Mouse (Mus musculus) lung, embryonic 16.5 days (tissue): Measurements from ENCODE around the gene Cdc42ep1. TPM values are rescaled to one million over a fixed set of nuclear protein-coding genes. Genes with fewer than 3 reads are reported as not detected.
"Not testable (repeated sequence)": the region's sequence is repeated elsewhere in the genome, so short reads cannot be mapped to it uniquely, and the experiment has no call there.

Experiments used
- ATAC-seq: fragments of 200-750 bp; cut with Nextera tagmentation; 2 replicates; pipeline ENCODE4 v1.8.0; 2017; ENCODE audit warnings: low read depth, mild to moderate bottlenecking, moderate library complexity
- H3K27ac ChIP-seq: fragments of 300-500 bp; sonication (generic); 2 replicates; pipeline ENCODE4 v1.5.1; 2014; ENCODE audit warnings: mild to moderate bottlenecking, control low read depth, low read length
- H3K27me3 ChIP-seq: fragments of 300-500 bp; sonication (generic); 2 replicates; pipeline ENCODE4 v1.6.1; 2014; ENCODE audit warnings: low read depth, low read length, mixed read lengths; ENCODE audit not compliant: control insufficient read depth, insufficient read depth
- H3K36me3 ChIP-seq: fragments of 300-500 bp; sonication (generic); 2 replicates; pipeline ENCODE4 v1.6.1; 2014; ENCODE audit warnings: low read length; ENCODE audit not compliant: control insufficient read depth, insufficient read depth
- H3K4me1 ChIP-seq: fragments of 300-500 bp; sonication (generic); replicated peaks from 2 replicates; pipeline ENCODE4 v1.6.1; 2014; ENCODE audit warnings: low read length, mixed read lengths; ENCODE audit not compliant: control insufficient read depth, insufficient read depth
- H3K4me2 ChIP-seq: fragments of 300-500 bp; sonication (generic); 2 replicates; pipeline ENCODE4 v1.6.1; 2014; ENCODE audit warnings: low read depth, low read length, control low read depth
- H3K4me3 ChIP-seq: fragments of 300-500 bp; sonication (generic); 2 replicates; pipeline ENCODE4 v1.5.1; 2014; ENCODE audit warnings: mild to moderate bottlenecking, low read length, control low read depth
- H3K9ac ChIP-seq: fragments of 300-500 bp; sonication (generic); 2 replicates; pipeline ENCODE4 v1.6.1; 2014; ENCODE audit warnings: low read length, control low read depth
- H3K9me3 ChIP-seq: fragments of 300-500 bp; sonication (generic); 2 replicates; pipeline ENCODE4 v1.6.1; 2016; ENCODE audit warnings: low read length; ENCODE audit not compliant: control insufficient read depth
- WGBS: fragments of 180-500 bp; shearing (Covaris S2); extraction: QIAGEN DNeasy Blood & Tissue Kit; methylation state at CpG from one replicate; pipeline ENCODE4 v1.1.7; 2014; 5-methylcytosine and 5-hydroxymethylcytosine counted together
- polyA plus RNA-seq: library from polyadenylated mRNA; unstranded; fragments of >200 nt; fragmentation: Nextera tagmentation; extraction: Ambion mirVana; gene quantifications from 2 replicates; pipeline ENCODE4 v1.2.1, GENCODE M21; 2015

The Cdc42ep1 gene
- polyA plus RNA-seq, 1 experiment from 2014 or later: 113 TPM

DNA sequence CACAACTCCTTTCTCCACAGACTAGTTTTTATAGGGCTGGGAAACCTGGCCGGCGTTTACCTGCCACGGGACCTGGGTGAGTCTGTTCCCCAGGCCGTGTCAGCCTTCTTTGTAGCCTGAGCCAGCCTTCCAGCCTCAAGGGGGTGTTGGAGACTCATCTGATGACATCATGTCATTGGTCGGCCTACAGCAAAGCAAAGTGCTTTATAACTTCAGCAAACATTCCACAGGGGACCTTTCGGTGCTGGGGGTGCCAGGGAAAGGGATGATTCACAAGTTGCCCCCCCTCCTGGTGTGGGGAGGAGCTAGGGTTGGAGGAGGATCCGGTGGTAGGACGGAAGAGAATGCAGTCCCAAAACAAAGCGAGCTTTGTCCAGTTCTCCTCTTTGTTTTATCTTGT lies 2.4 kb downstream of the Cdc42ep1 start:
- peak; percentile 26 for ATAC-seq
- H3K27ac ChIP-seq: peak overlapping the region; percentile 99
- peak overlapping the region; percentile 75 for H3K4me2 ChIP-seq
- peaks cover 70% of the 10 kb centered on the region for H3K4me1 ChIP-seq
- H3K9ac ChIP-seq: peak overlapping the region; percentile 96
- no peaks in the 10 kb centered on the region for H3K27me3 ChIP-seq
- peak overlapping the region; percentile 79 for H3K4me3 ChIP-seq
- 7% methylated on average over 9 of the region's 9 CpGs for WGBS
- H3K36me3 ChIP-seq: peaks cover 26% of the 10 kb centered on the region
- no peaks in the 10 kb centered on the region for H3K9me3 ChIP-seq

- Histone ChIP-seq H3K4me2 (peak overlapping the region; percentile 75), H3K4me1 (peaks cover 70% of the 10 kb centered on the region), H3K4me3 (peak overlapping the region; percentile 79), H3K36me3 (peaks cover 30% of the 10 kb centered on the region), H3K9ac (peak overlapping the region; percentile 67), H3K27ac (peak overlapping the region; percentile 99), H3K9me3 (no peaks in the 10 kb centered on the region), H3K27me3 (no peaks in the 10 kb centered on the region)
- no peak for ATAC-seq
- 25% methylated on average over 11 of the region's 11 CpGs for WGBS
These were observed 2.9 kb downstream of the Cdc42ep1 start for GRCm38 (mm10) chr15:78845321-78845720.

DNA sequence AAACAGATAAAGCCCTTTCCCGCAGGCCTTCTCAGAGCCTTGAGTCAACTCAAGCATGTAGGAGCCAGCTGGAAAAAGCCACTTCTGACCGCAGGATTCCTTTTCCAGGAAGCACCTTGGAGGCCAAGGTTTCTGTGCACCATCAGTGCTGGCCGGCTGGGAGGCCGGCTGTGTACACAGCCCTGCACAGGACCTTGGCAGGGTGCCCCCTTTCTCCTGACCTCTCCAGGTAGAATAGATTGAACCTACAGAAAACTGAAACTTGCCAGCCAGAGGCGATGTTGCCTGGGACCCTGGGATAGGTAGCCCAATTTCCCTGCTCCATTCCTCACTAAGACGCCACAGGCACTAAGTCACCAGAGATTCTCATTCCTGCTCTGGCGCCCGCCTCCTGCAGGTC lies 3.4 kb downstream of the Cdc42ep1 start:
- H3K4me1 ChIP-seq: peaks cover 70% of the 10 kb centered on the region
- no peaks in the 10 kb centered on the region for H3K27me3 ChIP-seq
- H3K36me3 ChIP-seq: peaks cover 30% of the 10 kb centered on the region
- H3K4me2 ChIP-seq: peak overlapping the region; percentile 75
- H3K9me3 ChIP-seq: no peaks in the 10 kb centered on the region
- peak overlapping the region; percentile 79 for H3K4me3 ChIP-seq
- H3K27ac ChIP-seq: peak overlapping the region; percentile 99
- WGBS: 45% methylated on average over 8 of the region's 8 CpGs
- peak overlapping the region; percentile 67 for H3K9ac ChIP-seq
- ATAC-seq: no peak

- Histone ChIP-seq H3K4me1 (peaks cover 70% of the 10 kb centered on the region), H3K4me2 (peak overlapping the region; percentile 75), H3K27me3 (no peaks in the 10 kb centered on the region), H3K36me3 (peaks cover 30% of the 10 kb centered on the region), H3K27ac (peak overlapping the region; percentile 99), H3K9ac (peak overlapping the region; percentile 67), H3K9me3 (no peaks in the 10 kb centered on the region), H3K4me3 (peak overlapping the region; percentile 79)
- ATAC-seq: no peak
- WGBS: 58% methylated on average over 8 of the region's 8 CpGs
These were observed 3.9 kb downstream of the Cdc42ep1 start for GRCm38 (mm10) chr15:78846352-78846751.

DNA sequence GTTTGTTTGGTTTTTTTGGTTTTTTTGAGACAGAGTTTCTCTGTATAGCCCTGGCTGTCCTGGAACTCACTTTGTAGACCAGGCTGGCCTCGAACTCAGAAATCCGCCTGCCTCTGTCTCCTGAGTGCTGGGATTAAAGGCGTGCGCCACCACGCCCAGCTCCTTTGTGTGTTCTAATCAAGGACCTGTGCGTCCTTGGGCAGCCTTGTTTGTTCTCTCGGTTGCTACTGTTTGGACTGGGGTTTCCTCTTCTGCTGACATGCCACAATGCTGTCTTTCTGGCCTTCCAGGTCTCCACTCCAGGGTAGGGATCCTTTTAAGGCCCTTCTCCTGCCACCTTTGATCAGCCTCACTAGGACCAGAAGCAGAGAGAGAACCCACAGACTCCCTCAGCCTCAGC lies 4.4 kb downstream of the Cdc42ep1 start:
- peak overlapping the region; percentile 45; the same call in 1 of the 2 replicates for H3K27ac ChIP-seq
- not testable (repeated sequence) for H3K27me3 ChIP-seq, H3K4me3 ChIP-seq, H3K4me2 ChIP-seq, H3K9me3 ChIP-seq, ATAC-seq
- 0 out of 2 replicates have a peak overlapping the region, but pooled peaks have one; percentile 20 for H3K9ac ChIP-seq
- peaks cover 30% of the 10 kb centered on the region for H3K36me3 ChIP-seq
- 62% methylated on average over 7 of the region's 7 CpGs for WGBS
- H3K4me1 ChIP-seq: peaks cover 69% of the 10 kb centered on the region

GRCm38 (mm10) chr15:78848467-78848866 lies 6.0 kb downstream of the Cdc42ep1 start:
- no peak for ATAC-seq
- H3K36me3 ChIP-seq: peaks cover 30% of the 10 kb centered on the region
- H3K9ac ChIP-seq: no peak overlapping the region
- WGBS: 18% methylated on average over 5 of the region's 5 CpGs
- H3K4me3 ChIP-seq: no peak overlapping the region
- H3K27ac ChIP-seq: peak overlapping the region; percentile 32; the same call in 1 of the 2 replicates
- H3K27me3 ChIP-seq: no peaks in the 10 kb centered on the region
- peaks cover 67% of the 10 kb centered on the region for H3K4me1 ChIP-seq
- H3K4me2 ChIP-seq: no peak overlapping the region
- H3K9me3 ChIP-seq: no peaks in the 10 kb centered on the region

DNA sequence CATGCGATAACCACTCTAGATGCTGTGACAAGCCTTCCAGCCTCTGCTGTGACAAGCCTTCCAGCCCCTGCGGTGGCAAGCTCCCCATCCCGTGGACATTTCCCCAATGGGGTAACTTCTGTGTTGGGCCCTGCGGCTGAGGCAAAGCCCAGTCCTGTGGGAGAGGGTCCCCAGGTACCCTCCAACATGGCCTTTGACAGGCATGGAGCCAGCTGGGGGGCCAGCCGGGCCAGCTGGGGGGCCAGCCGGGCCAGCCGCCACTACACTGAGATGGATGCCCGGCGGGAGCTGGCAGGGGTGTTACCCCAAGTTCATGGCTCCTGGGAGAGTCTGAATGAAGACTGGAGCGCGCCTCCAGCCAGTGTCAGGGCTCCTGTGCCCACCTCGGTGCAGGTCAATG lies 7.1 kb downstream of the Cdc42ep1 start:
- Histone ChIP-seq H3K9ac (peak overlapping the region; percentile 50), H3K4me2 (no peak overlapping the region), H3K4me3 (no peak overlapping the region), H3K36me3 (peaks cover 30% of the 10 kb centered on the region), H3K4me1 (peaks cover 63% of the 10 kb centered on the region), H3K27me3 (no peaks in the 10 kb centered on the region), H3K27ac (peak overlapping the region; percentile 84), H3K9me3 (no peaks in the 10 kb centered on the region)
- 67% methylated on average over 12 of the region's 12 CpGs for WGBS
- ATAC-seq: no peak

GRCm38 (mm10) chr15:78850059-78850824 lies 7.8 kb downstream of the Cdc42ep1 start:
- ATAC-seq: peak; percentile 48
- Histone ChIP-seq H3K36me3 (peaks cover 30% of the 10 kb centered on the region), H3K27me3 (no peaks in the 10 kb centered on the region), H3K9me3 (no peaks in the 10 kb centered on the region), H3K27ac (peak overlapping the region; percentile 84), H3K9ac (peak overlapping the region; percentile 50; the same call in 1 of the 2 replicates), H3K4me1 (peaks cover 58% of the 10 kb centered on the region), H3K4me3 (no peak overlapping the region), H3K4me2 (no peak overlapping the region)
- 45% methylated on average over 15 of the region's 15 CpGs for WGBS

DNA sequence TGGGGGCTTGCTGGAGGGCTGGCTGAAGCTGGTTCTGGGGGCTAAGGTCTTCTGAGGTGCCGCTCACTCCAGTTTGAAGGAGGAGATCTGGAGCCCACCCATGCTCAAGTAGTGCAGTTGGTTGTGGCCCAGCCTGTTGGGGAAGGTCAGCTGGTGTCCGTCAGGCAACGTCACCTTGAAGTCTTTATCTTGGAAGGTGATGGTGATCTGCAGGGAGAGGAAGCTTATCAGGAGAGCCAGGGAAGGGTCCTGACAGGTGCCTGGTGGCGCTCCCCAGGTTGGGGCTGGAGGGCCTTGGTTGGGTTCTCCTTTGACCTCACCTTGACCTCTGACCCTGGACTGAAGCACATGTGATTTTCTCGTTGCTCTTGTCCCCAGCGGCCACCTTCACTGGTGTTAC lies 8.5 kb downstream of the Cdc42ep1 start:
- no peaks in the 10 kb centered on the region for H3K27me3 ChIP-seq
- H3K9ac ChIP-seq: 0 out of 2 replicates have a peak overlapping the region, but pooled peaks have one; percentile 31
- H3K4me3 ChIP-seq: no peak overlapping the region
- no peak overlapping the region for H3K4me2 ChIP-seq
- peaks cover 51% of the 10 kb centered on the region for H3K4me1 ChIP-seq
- no peak for ATAC-seq
- 32% methylated on average over 6 of the region's 6 CpGs for WGBS
- H3K9me3 ChIP-seq: no peaks in the 10 kb centered on the region
- H3K27ac ChIP-seq: peak overlapping the region; percentile 84
- peaks cover 30% of the 10 kb centered on the region for H3K36me3 ChIP-seq
